ENCODE assay signal across 9 mouse cellular contexts in the genomic region with DNA sequence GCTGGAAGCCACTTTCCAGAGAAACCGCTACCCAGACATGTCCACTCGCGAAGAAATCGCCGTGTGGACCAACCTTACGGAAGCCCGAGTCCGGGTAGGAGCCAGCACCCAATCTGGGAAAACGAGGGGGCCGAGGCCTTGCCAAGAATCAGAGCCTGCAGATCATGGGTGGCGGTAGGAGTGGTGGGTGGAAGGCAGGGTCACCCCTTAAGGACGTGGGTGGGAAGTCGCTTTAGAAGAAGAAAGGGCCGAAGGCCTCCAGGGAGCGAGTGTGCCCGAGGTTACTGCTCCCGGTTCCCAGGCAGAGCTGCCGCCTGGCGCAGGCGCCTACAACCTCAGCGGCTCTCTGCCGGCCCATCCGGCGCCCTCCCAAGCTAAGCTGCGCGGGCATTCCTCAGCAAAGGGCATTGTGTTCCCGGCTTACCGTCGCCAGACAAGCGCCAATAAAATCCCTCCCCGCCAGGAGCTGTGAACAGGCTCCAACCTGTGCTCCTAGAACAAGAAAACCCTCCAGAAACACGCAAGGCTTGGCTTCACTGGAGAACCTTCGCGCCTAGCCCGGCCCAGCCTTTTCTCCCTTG. TPM values are rescaled to one million over a fixed set of nuclear protein-coding genes. Genes with fewer than 3 reads are reported as not detected.
DNase-seq lines count a peak whose midpoint lies in the region; ATAC-seq and TF ChIP-seq lines count a peak whose summit lies in the region.
"Had no signal": no experiment of that assay in that cellular context is flagged by ENCODE, and none has a peak within 500 bp of the region (broad histone marks: within the 10 kb centered on the region; RNA-seq: fewer than 3 reads in every experiment).

No protein-coding gene starts in this region.

- no peaks in the 10 kb centered on the region for H3K79me2 ChIP-seq in heart, adult 2 months (replicated peaks; ENCODE audit: control insufficient read depth, insufficient read depth, low read length)

- no peaks in the 10 kb centered on the region; the same call in none of the 2 replicates for H3K4me1 ChIP-seq in heart, adult 2 months (ENCODE audit: control insufficient read depth, insufficient read depth, low read length)
- H3K4me1 ChIP-seq in brown adipose tissue, adult 24 weeks (ENCODE audit: control insufficient read depth, insufficient read depth, insufficient read length, low read length): no peaks in the 10 kb centered on the region; the same call in 1 of the 2 replicates
- peaks cover 21% of the 10 kb centered on the region for H3K4me1 ChIP-seq in hindbrain, embryonic 12.5 days
- peaks cover 23% of the 10 kb centered on the region for H3K4me1 ChIP-seq in midbrain, embryonic 11.5 days (ENCODE audit: control insufficient read depth, insufficient read depth, low read length)

- intact Hi-C loops in heart, adult 2 months (cut with DNase I): loop anchor here (10.0 kb wide), 1 partner anchor 1581 kb away; a partner anchor contains a TSS

- TF ChIP-seq CTCF in heart, adult 2 months (IDR thresholded peaks at IDR 0.05): no peak

- H3K27ac ChIP-seq in heart, adult 2 months: no peak overlapping the region
- no peak overlapping the region for H3K27ac ChIP-seq in brown adipose tissue, adult 24 weeks (replicated peaks; ENCODE audit: low read depth, low read length)
- no peak overlapping the region for H3K27ac ChIP-seq in hindbrain, embryonic 12.5 days
- no peak overlapping the region; the same call in 1 of the 2 replicates for H3K27ac ChIP-seq in midbrain, embryonic 11.5 days (ENCODE audit: low read depth, low read length)

- TF ChIP-seq EP300 in heart, adult 2 months (IDR thresholded peaks at IDR 0.05; ENCODE audit: insufficient read depth, low read depth, low read length): no peak

- H3K4me2 ChIP-seq in hindbrain, embryonic 12.5 days (replicated peaks): peak overlapping the region; percentile 15; the same call in 1 of the 2 replicates
- peak overlapping the region; percentile 73 for H3K4me2 ChIP-seq in midbrain, embryonic 11.5 days

- no peaks in the 10 kb centered on the region for H3K9me3 ChIP-seq in hindbrain, embryonic 12.5 days (replicated peaks)
- H3K9me3 ChIP-seq in midbrain, embryonic 11.5 days (ENCODE audit: control insufficient read depth, low read length): no peaks in the 10 kb centered on the region

- ATAC-seq in hindbrain, embryonic 12.5 days (ENCODE audit: low FRiP score): no peak
- peak; percentile 24 for ATAC-seq in midbrain, embryonic 11.5 days (ENCODE audit: low FRiP score)

- H3K9ac ChIP-seq in heart, adult 2 months (ENCODE audit: low read depth, low read length): no peak overlapping the region
- peak overlapping the region; percentile 32; the same call in 1 of the 2 replicates for H3K9ac ChIP-seq in hindbrain, embryonic 12.5 days
- peak overlapping the region; percentile 47 for H3K9ac ChIP-seq in midbrain, embryonic 11.5 days (ENCODE audit: low read length)

- H3K27me3 ChIP-seq in heart, adult 2 months (ENCODE audit: control insufficient read depth, insufficient read depth, low read length): peaks cover 33% of the 10 kb centered on the region
- H3K27me3 ChIP-seq in hindbrain, embryonic 12.5 days: peaks cover 89% of the 10 kb centered on the region
- H3K27me3 ChIP-seq in midbrain, embryonic 11.5 days (ENCODE audit: control insufficient read depth, insufficient read depth, low read length): peaks cover 89% of the 10 kb centered on the region

- no peak for TF ChIP-seq POLR2A in heart, adult 2 months (IDR thresholded peaks at IDR 0.05; ENCODE audit: insufficient read depth, low read depth, low read length)

- H3K36me3 ChIP-seq in heart, adult 2 months (ENCODE audit: control insufficient read depth, insufficient read depth, low read length): no peaks in the 10 kb centered on the region
- H3K36me3 ChIP-seq in hindbrain, embryonic 12.5 days: no peaks in the 10 kb centered on the region
- H3K36me3 ChIP-seq in midbrain, embryonic 11.5 days (ENCODE audit: control insufficient read depth, insufficient read depth, low read length): no peaks in the 10 kb centered on the region
- H3K36me3 ChIP-seq: G1E had no signal

- 3% methylated on average over 35 of the region's 35 CpGs for WGBS in heart, adult 2 months
- WGBS in hindbrain, embryonic 12.5 days: under 1% methylated on average over 35 of the region's 35 CpGs
- under 1% methylated on average over 34 of the region's 35 CpGs for WGBS in midbrain, embryonic 11.5 days

- H3K4me3 ChIP-seq in heart, adult 2 months: peak overlapping the region; percentile 14; the same call in 1 of the 2 replicates
- H3K4me3 ChIP-seq in brown adipose tissue, adult 24 weeks (ENCODE audit: insufficient read depth, low read depth, low read length): peak overlapping the region; percentile 56
- H3K4me3 ChIP-seq in hindbrain, embryonic 12.5 days: peak overlapping the region; percentile 4; the same call in 1 of the 2 replicates
- H3K4me3 ChIP-seq in midbrain, embryonic 11.5 days (ENCODE audit: low read depth, low read length): peak overlapping the region; percentile 44

- DNase-seq in heart, adult 2 months: peak in 1 of 2 experiments; percentile 52
- DNase-seq in heart, adult 9 months (ENCODE audit: low spot score in 2 of 2): no peak
- peak; percentile 98 for DNase-seq in midbrain, embryonic 11.5 days (ENCODE audit: low spot score, missing footprints)
- DNase-seq in right cerebral cortex, adult 18-20 months: no peak
- DNase-seq in spleen, adult 12 weeks (ENCODE audit: low spot score): no peak
- no peak for DNase-seq in frontal cortex, adult 2 months (ENCODE audit: extremely low spot score in 1 of 2, low spot score in 1 of 2)

RNA-seq across cellular contexts. Expression of a gene that starts 16.2 kb away (rescaled TPM):
- under 1 TPM; 0.30 to 0.76 TPM for total RNA-seq in heart, adult 2 months (2021)
- 1.8 and 2.7 TPM in 2 replicates for polyA plus RNA-seq in heart, adult 2 months (2012; rRNA removed)
- 0.59 TPM in 1 of 2 replicates, not detected in the other for polyA plus RNA-seq in brown adipose tissue, adult 24 weeks (2012; ENCODE audit: insufficient read depth, insufficient read length, missing spikeins)
- polyA plus RNA-seq in hindbrain, embryonic 12.5 days (2016; fragmentation: Nextera tagmentation; extraction: Ambion mirVana): 6.5 and 8.3 TPM in 2 replicates
- 53.7 and 56.3 TPM in 2 replicates for polyA plus RNA-seq in midbrain, embryonic 11.5 days (2014; fragmentation: Nextera tagmentation; extraction: Ambion mirVana)
- 0.17 TPM in 1 of 2 replicates, not detected in the other for polyA plus RNA-seq in frontal cortex, adult 2 months (2012; rRNA removed)
- polyA plus RNA-seq: G1E had no signal

Comparison
In these comparisons a context has a peak if more than half of its experiments do, and no peak if none do; other contexts are left out.
1. H3K4me3 ChIP-seq: peak in every context shown above with its lines; median percentile 56 in brown adipose tissue, adult 24 weeks; 44 in midbrain, embryonic 11.5 days; 14 in heart, adult 2 months; 4 in hindbrain, embryonic 12.5 days.